Mouse (Mus musculus) brain, embryonic 18.5 days (tissue): ENCODE results near the gene Ccdc146.
A peak's percentile ranks its signal among the peaks of the same experiment; 100 is the strongest.
"Not testable (repeated sequence)": the region's sequence is repeated elsewhere in the genome, so short reads cannot be mapped to it uniquely, and the experiment has no call there.

Source experiments
- DNase-seq: peaks from one replicate; pipeline ENCODE4 v3.0.0-alpha.2; 2012; ENCODE audit warnings: low read depth, low spot score

Gene Ccdc146

GRCm38 (mm10) chr5:21387340-21387739 is 37.1 kb downstream of the Ccdc146 start:
- no peak for DNase-seq

- no peak for DNase-seq
These were observed 38.0 kb downstream of the Ccdc146 start for GRCm38 (mm10) chr5:21386432-21386831.

GRCm38 (mm10) chr5:21384976-21385375 is 39.5 kb downstream of the Ccdc146 start:
- DNase-seq: no peak

GRCm38 (mm10) chr5:21384252-21384960 is 40.1 kb downstream of the Ccdc146 start:
- DNase-seq: no peak

- DNase-seq: no peak
These were observed 40.9 kb downstream of the Ccdc146 start for GRCm38 (mm10) chr5:21383392-21384251.

- DNase-seq: no peak
These were observed 41.8 kb downstream of the Ccdc146 start for GRCm38 (mm10) chr5:21382678-21383077.

GRCm38 (mm10) chr5:21381986-21382385 is 42.5 kb downstream of the Ccdc146 start:
- DNase-seq: no peak

GRCm38 (mm10) chr5:21378397-21378796 is 46.1 kb downstream of the Ccdc146 start:
- no peak for DNase-seq

- DNase-seq: no peak
These were observed 47.5 kb downstream of the Ccdc146 start for GRCm38 (mm10) chr5:21376935-21377334.

- DNase-seq: no peak
These were observed 51.3 kb downstream of the Ccdc146 start for GRCm38 (mm10) chr5:21373180-21373518.

- DNase-seq: peak; percentile 32
These were observed 51.8 kb downstream of the Ccdc146 start, which contains the start of gene Fgl2 for GRCm38 (mm10) chr5:21372493-21373179. Gene Fgl2 (plus strand): TSS chr5:21372642.

GRCm38 (mm10) chr5:21371920-21372319 is 52.6 kb downstream of the Ccdc146 start:
- DNase-seq: no peak

GRCm38 (mm10) chr5:21370218-21370947 is 54.1 kb downstream of the Ccdc146 start:
- DNase-seq: no peak

GRCm38 (mm10) chr5:21367514-21367913 is 57.0 kb downstream of the Ccdc146 start:
- no peak for DNase-seq

- DNase-seq: no peak
These were observed 58.0 kb downstream of the Ccdc146 start for GRCm38 (mm10) chr5:21366338-21367053.

- DNase-seq: no peak
These were observed 61.1 kb downstream of the Ccdc146 start for GRCm38 (mm10) chr5:21363343-21363742.

- no peak for DNase-seq
These were observed 65.8 kb downstream of the Ccdc146 start for GRCm38 (mm10) chr5:21358648-21359047.

GRCm38 (mm10) chr5:21351678-21352077 is 72.8 kb downstream of the Ccdc146 start:
- DNase-seq: no peak

GRCm38 (mm10) chr5:21348366-21348765 is 76.1 kb downstream of the Ccdc146 start:
- no peak for DNase-seq

GRCm38 (mm10) chr5:21342265-21342664 is 82.2 kb downstream of the Ccdc146 start:
- not testable (repeated sequence) for DNase-seq

GRCm38 (mm10) chr5:21332119-21332518 is 92.4 kb downstream of the Ccdc146 start:
- no peak for DNase-seq
